Mouse (Mus musculus): ENCODE measurements at regions not wholly inside any gene's neighbourhood (a gene's known extent, or its start where the extent isn't known, plus 50 kb on each side); places are given as distances from the start of the nearest gene placed in this dataset.
A peak's percentile ranks its signal among the peaks of the same experiment; 100 is the strongest.

DNA sequence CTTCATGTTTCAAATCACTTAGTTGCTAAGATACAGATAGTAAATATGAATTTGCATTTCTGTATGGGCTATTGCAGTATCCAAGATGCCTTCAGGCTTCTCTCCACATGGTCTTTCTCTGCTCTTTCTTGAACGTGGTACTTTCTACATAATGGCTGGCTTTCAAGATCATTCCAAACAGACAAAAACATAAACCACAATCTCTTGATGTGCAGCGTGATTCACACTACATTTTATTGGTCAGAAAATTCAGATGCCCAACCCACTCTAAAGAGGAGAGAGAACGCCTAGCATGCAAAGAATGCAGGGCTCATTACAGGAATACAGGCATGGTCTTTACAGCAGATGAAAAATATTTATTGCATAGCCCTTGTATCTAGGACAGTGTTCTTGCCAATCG, 235.2 kb downstream of the Papss1 start:
- DNase-seq (ENCODE audit: low spot score in 2 of 2): no peak

DNA sequence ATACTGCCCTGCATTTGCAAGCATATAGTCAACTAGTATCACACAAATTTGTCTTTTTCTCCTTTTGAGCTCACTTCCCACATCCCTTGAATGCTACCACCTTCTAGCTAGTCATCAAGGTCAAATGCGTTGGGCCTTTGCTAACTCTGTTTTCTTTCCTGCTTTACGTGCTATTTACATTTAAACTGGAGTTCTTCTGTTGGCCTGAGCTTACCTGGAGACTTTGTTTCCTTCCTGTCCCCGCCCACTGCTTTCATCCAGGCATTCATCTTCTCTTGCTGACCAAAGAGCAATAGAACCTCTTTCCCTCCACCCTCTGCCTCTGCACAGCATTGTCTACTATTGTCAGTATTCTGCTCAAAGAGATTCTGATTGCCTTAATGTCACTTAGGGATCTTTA, 237.0 kb downstream of the Papss1 start:
- no peak for DNase-seq (ENCODE audit: low spot score in 2 of 2)

DNA sequence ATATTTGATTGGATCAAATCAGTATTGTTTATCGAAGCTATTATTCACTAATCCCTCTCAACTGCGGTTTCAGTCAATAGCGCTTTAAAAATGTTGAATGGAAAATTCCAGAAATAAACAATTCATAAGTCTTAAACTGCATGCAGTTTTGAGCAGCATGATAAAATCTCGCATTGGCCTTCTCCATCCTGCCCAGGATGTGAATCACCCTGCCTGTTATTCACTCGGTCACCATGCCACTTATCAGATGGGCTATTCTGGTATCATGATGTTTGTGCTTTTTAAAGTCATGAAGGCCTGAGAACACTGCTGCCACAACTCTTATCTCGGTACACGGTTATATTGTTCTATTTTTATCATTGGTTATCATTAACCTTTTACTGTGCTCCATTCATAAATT, 238.3 kb downstream of the Papss1 start:
- DNase-seq (ENCODE audit: low spot score in 2 of 2): no peak

DNA sequence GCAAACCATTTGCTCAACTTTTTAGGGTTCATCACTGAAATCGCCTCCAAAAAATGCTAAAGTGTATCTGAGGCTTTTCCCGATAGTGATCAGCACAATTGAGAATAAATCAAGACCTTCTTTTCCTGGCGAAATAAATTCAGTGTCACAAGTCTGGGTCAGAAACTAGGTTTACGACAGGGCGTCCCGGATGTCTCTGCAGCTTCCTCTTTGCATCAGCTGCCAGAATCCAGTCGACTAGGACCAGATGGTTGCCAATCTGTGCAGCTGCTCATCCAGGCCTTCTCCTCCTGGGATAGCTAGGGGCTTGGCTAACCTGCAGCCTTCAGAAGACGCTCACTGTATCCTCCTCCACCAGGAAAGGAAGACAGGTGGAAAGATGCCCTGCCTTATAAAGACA, 243.6 kb downstream of the Papss1 start:
- no peak for DNase-seq (ENCODE audit: low spot score in 2 of 2)

DNA sequence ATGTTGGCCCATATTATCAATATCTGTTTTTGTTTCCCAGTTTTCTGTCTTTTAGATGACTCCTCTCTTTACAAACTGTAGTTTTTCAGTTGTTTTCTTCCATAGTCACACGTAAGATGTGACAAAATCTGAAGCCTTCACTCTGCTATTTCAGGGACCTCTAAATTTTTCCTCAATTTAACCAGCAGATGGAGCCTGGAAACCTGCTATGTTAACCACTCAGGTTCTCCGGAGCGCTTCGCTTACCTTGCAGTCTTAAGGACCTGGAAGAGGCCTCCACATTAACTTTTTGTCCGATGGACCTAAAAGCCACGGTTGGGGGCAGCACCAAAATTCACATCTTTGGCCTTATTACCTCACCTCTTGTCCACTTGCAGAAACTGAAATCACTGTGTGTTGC, 248.4 kb downstream of the Papss1 start:
- no peak for DNase-seq (ENCODE audit: low spot score in 2 of 2)

DNA sequence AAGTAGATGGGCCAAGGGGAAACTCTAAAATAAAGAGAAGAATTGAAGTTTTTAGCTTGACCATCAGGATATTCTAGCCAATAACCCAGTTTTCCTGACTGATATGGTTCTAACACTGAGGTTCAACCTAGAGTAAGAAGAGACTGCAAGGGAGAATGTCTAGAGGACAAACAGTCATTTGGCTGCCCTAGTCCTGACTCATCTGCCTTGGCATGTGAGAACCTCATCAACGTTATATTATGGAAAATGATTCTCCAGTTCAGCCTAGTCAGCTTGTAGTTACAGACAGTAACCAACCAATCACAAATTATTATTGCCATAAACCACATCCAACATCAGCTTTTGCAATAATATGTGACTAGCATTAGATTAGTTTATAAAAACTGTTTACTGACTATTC, 254.2 kb downstream of the Papss1 start:
- no peak for DNase-seq (ENCODE audit: low spot score in 2 of 2)

DNA sequence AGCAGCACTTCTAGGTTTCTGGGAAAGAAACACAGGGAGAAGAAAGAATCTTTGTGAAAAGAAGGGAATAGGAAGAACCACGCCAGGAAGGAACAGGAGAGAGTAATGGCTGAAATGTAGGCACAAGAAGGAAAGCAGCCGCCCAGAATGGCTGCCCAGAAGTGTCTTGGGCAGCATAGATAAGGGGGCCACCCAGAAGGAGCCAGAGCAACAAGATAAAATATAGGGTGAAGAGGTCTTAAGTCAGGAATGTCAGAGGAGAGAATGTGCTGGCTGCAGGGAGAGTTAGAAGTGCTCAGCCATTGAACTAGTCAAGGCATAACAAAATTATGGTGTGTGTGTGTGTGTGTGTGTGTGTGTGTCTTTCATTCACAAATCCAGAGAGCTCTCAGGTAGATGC, 227.7 kb upstream of the Dkk2 start:
- DNase-seq (ENCODE audit: low spot score in 2 of 2): no peak

DNA sequence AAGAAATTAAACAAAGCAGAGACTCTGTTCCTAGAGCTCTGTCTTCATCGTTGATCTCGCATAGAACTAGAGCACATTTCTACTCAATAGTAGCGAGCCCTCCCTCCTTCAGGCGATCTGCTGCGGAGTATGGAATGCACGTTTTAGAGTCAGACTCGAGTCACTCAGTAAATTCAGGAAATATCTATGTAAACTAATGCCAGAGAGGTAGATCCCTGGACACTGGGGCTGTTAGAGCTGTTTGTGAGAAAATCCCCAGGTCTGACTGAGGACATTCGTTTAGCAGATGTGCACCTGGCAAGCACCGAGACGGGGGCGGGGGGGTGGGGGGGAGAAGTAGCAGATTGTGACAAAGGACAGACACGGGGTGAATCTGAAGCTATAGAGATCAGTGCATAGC, 226.0 kb upstream of the Dkk2 start:
- no peak for DNase-seq (ENCODE audit: low spot score in 2 of 2)

DNA sequence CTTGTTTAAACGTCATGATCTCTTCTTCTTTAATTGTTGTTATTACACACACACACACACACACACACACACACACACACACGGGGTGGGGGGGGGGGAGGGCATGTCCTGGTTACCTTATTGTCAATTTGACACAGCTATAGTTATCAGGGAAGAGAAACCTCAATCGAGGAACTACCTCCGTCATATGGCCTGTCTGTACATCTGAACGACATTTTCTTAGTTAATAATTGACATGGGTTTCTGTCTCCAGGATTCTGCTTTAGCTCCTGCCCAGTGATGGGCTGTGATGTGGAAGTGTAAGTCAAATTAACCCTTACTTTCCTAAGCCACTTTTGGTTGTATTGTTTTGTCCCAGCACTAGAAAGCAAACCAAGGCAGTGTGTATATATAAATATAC, 220.0 kb upstream of the Dkk2 start:
- no peak for DNase-seq (ENCODE audit: low spot score in 2 of 2)

DNA sequence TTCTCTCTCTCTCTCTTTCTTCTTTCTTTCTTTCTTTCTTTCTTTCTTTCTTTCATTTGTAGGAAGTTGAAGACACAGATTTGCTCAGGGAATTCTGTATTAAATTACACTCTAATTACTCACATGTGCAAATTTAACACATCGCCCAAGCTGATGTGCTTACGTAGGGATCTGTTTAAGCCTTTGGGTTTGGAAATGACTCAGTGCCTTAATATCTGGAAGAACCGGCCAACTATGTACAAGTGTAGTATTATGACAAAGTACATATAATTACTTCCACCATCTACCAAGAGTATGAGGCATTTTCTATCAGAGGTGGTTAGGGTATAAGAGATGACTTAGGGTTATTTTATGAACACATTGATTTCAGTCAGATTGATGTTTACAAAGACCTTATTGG, 217.8 kb upstream of the Dkk2 start:
- DNase-seq (ENCODE audit: low spot score in 2 of 2): no peak

DNA sequence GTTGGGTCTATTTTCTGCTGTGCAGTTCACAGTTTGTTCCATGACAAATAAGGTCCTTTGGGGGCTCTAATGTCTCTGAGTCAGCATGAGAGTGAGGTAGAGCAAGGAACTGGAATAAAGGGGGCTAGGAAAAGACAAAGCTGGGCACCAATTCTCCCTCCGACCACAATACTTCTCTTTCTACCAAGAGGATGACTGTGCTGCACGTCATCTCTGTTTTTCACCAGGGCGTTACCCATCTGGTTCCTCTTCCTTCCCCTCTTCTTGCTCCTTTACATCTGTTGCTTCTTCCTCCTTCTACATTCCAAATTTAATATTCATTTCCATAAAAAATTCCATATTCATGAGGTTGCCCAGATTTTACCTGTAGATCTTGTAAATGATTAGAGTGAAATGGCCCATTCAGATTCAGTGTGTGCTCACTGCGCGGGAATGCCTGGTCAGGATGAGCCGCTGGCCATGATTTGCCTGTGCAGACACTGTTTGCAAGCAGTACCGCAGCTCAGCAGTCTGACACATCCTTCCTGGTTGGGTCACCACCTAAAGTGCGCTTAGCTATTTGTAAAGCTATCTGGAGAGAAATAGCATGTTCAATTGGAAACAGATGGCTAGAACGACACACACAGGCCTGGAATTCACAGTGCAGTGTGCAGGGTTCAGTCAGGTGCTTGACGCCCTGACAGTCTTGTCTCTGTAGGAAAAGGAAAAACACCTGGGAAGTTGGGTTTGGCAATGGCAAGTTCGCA, 216.7 kb upstream of the Dkk2 start:
- DNase-seq (ENCODE audit: low spot score in 2 of 2): no peak

DNA sequence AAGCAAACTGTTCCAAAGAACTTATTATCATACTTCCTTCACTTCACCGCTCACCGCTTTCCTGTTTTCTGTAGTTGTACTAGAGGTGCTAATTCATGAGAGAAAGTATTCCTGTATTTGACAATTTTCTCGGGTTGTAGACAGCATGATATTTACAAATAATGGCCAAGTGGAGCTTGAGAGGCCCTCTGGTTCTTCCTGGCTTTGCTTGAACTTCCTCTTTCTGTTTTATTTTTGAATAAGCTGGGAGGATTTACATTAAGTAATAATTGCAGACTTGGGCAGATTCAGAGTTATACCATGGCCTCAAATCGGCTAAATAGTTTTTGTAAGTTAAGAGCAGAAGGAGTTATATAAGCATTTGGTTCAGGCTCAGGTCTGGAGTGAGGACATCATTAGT, 215.8 kb upstream of the Dkk2 start:
- DNase-seq (ENCODE audit: low spot score in 2 of 2): no peak

DNA sequence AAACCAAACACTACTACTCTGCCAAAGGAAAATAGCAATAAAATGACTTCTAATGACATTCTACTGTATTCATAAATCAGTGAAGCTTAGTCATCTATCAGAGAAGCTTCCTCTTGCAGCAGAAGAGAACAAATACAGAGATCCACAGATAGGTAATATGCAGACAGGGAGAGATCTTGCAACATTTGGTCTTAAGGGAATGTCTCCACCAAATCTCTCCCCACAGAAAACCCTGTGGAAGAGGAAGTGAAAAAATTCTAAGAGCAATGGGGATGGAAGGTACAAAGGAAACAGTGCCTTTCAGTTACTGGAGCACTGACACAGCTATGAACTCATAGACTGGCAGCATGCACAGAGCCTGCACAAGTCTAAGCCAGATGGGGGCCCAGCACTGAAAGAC, 202.4 kb upstream of the Dkk2 start:
- DNase-seq (ENCODE audit: low spot score in 2 of 2): no peak

DNA sequence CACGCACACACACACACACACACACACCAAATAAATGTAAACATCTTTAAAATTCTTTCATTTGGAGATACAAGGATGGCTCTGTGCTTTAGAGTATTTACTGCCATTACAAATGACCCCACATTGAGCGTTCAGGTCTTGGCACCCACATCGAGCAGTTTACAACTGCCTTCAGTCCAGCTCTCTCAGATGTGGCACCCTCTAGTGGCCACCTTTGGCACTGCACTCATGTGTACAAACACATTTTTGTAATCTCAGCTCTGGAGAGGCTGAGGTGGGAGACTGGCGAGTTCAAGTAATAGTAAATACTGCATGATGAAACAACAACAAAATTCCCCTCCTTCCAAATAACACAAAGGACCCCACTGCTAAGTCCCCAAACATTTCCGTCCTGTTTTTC, 198.6 kb upstream of the Dkk2 start:
- DNase-seq (ENCODE audit: low spot score in 2 of 2): peak in 1 of 2 experiments; percentile 40

DNA sequence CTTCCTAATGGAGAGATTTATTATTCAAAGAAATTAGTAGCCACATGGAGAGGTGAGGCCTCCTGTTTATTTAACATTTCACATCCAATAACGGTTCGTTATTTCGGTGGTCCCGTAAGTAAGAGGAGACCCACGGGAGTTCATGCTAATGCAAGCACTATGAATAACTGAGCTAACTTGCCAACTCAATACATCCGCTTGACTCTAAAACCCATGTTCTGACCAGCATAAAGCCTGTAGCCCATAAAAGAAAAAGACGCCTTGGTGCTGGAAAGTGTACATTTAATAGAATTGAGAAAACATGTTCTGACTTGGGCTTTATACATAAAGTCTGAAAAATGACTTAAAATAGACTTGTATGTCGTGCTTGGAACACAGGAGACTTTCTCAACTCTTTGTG, 198.1 kb upstream of the Dkk2 start:
- DNase-seq (ENCODE audit: low spot score in 2 of 2): no peak

DNA sequence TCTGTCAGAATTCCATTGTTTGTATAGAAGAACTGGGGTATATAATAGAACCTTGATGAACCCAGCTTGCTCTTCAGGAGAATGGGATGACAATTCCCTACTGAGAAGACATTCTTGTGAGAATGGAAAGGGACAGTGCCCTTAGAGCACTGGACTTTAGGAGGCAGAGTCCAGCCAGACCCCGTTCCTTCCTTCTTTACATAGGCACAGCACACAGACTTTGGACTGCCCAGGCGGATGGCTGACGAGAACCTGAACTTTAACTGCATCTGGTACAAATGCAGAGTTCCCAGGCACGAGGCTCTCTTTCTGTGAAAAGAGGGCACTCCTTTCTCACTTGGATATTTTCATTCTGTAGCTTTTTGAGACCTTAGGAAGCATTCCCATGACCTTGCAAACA, 197.4 kb upstream of the Dkk2 start:
- DNase-seq (ENCODE audit: low spot score in 2 of 2): no peak

DNA sequence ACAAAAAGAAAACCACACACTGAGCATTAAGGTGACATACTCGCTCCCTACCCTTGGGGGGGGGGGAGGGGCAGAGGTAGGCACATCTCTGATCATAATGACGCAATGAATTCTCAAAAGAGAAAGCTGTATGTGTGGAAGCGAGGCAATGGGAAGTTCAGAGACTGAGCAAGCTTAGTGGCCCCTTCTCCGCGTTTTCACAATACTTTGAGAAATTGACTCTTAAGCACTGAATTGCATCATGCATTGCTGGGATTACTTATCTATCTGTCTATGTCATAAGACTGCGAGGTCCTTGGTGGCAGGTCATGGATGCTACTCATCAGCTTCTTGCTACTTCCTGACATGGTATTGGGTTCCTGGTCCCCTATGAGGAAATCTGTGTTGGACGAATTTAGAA, 193.2 kb upstream of the Dkk2 start:
- no peak for DNase-seq (ENCODE audit: low spot score in 2 of 2)

DNA sequence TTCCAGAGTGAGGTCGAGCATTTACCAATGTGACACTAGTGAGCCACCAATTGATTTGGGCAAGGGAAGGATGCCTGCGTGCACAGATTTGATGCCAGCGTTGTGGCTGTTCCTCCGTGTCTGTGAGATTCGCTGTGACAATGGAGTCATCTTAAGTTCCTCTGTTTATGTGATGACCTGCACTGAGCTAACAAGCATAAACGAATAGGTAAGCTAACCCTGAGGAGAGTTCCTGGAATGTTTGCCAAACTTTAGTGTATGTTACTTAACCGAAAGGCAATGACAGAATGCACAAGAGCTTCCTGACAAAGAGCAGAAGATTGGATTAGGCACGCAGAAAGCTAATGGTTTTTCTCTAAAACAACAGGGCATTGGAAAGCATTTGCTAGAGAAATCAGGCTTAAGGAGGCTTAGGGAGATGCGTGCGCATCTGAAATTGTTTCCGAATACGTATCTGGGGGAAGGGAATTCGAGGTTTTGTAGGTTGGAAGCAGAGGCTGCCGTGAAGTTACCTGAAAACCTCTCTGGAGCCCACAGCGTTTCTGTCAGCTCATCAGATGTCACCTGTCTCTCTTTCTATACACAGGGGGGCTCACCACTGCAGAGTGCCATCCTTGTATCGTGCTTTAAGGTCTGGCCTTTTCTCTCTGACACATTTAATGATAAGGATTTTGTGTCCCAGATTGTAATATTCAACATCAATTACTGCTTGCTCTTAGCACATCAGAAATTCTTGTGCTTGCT, 191.9 kb upstream of the Dkk2 start:
- DNase-seq (ENCODE audit: low spot score in 2 of 2): no peak

DNA sequence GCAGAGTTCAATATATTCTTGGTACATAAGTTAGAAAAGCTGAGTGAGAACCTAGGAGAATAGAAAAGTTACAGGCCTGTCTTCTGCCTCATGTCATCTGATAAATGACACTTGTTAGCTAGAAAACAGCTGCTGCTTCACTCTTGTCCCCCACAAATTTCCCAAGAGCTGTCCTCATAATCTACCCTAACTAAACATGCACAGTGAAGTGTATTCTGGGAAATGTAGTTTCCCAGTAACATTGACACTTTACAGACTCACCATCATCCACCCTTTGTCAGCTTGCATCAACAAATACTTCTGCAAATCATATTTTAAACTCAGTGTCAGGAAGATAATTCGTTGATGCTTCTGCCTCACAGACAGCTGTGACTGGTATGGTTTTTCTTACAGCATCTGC, 190.0 kb upstream of the Dkk2 start:
- no peak for DNase-seq (ENCODE audit: low spot score in 2 of 2)

DNA sequence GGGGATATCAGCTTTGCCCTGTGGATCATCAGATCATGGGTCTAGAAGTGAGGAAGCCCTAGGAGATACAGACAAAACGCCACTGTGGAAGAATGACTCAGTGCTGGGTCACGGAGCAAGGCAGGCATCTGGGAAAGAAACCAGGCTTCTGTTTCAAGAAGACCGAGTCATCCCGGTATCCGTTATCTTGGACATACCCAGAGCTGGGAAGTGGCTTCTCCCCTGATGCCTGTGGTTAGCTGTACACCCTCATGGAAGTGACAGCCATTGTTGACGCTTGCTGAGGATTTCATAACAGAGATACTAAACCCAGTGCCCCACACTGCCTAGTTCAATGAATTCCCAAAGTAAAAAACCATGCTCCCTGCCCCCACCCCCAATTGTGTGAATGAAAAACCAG, 171.6 kb upstream of the Dkk2 start:
- DNase-seq (ENCODE audit: low spot score in 2 of 2): no peak

DNA sequence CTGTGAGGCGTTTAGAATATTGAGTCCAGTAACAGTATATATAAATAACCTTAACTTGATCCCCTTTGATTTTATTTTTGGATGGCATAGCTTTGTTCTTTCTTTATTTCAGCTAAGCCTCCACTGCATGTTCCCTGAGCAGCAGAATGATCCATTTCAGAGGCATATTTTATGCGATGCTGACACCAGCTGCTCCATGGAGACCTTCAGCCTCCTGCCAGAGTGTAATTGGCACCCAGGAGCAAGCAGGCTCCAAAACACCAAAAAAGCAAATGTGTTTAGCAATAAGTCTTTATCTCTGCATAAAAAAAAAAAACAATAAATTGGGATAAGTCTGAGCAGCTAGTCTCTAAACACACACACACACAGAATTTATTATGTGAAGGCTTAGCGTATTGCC, 170.7 kb upstream of the Dkk2 start:
- DNase-seq (ENCODE audit: low spot score in 2 of 2): no peak

DNA sequence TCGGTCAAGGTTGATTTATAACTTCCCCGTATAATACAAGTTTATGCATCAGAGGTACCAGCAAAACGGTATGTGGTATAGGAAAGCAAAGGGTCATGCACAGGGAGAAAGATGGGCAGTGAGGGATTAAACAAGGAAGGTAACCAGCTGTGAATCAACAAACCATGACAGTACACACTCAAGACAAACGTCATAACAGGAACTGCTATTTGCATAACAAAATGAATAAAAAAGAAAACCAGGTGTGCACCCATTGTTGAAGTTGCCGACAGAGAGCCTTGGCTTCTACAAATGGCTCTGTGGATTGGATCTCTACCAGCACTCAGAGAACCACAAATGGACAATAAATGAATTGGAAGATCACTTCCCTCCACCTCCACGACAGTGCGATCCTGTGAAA, 170.1 kb upstream of the Dkk2 start:
- DNase-seq (ENCODE audit: low spot score in 2 of 2): no peak

DNA sequence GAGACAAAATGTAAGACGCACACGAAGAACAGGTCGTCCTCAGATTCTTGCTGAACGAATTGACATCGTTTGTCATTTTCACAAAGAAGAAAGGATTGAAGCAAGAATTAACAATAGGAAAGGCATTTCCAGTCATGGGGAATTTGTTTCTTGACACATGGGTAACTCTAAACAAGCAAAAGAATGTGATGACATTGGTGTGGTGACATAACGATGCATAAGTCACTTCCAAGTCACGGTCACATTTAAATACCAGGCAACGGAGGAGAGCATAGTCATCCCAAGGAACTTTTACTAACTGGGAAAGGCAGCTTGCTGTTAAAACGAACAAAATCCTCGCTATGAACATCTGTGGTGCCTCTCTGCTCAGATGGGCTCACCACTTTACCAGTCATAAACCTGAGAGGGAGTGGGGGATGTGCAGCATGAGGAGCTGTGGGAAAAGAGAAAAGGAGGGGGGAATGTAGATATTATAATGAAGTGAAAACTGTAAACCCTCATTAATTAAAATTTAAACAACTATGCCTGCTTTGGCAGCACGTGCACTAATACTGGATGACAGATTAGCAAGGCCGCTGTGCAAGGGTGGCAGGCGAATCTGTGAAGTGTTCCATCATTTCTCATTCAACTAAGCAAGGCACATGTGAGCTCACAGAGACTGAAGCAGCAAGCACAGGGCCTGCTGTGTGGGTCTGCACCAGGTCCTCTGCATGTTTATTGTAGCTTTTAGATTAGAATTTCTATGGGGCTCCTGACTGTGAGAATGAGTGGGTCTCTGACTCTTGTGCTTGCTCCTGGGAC, 167.2 kb upstream of the Dkk2 start:
- no peak for DNase-seq (ENCODE audit: low spot score in 2 of 2)

Measured in spleen, postnatal 10 days (tissue).